Mouse (Mus musculus) lung, postnatal 0 days (tissue): ENCODE data around the gene Ehd4.

Experiments used
- CTCF ChIP-seq: IDR thresholded peaks from 2 replicates; pipeline ENCODE4 v1.5.1; 2016; ENCODE audit warnings: antibody characterized with exemption, mild to moderate bottlenecking
- EP300 ChIP-seq: IDR thresholded peaks from 2 replicates; pipeline ENCODE4 v1.6.1; 2016; ENCODE audit warnings: antibody characterized with exemption, mild to moderate bottlenecking, control low read depth

GRCm38 (mm10) chr2:120098781-120099202, 55.6 kb downstream of the Ehd4 start:
- TF ChIP-seq CTCF (no peak), EP300 (no peak)
